Mouse (Mus musculus) CD4-positive, CD25-positive, alpha-beta regulatory T cell (primary cell): ENCODE data around the gene Myf5. TPM values are rescaled to one million over a fixed set of nuclear protein-coding genes. Genes with fewer than 3 reads are reported as not detected.

Experiments
- polyA plus RNA-seq: library from polyadenylated mRNA; unstranded; fragments of 100-300 nt; shearing (Covaris generic); gene quantifications from one replicate; pipeline ENCODE4 v1.2.1, GENCODE M21; 2017

The Myf5 gene
- not detected for polyA plus RNA-seq

GRCm38 (mm10) chr10:107485870-107486269, at the start of gene Myf5:
Gene Myf5, minus strand, starts transcription at chr10:107486134.

DNA sequence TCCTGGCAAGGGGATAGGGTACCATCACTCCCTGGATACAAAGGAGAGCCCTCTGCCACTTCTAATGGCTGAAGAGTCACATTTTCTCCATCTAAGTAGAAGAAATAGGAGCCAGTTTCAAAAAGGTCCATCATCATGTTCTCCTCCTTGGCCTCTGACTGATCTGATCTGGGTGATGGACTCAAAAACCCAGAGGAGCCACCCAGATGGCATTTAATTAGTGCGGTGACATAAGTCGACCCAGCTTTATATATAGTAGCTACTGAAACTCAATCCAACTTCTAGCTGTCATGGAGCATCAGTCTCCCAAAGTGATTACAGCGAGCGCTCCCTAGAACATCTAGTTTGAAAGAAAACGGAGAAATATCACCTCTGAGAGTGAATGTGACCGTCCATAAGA, 8.6 kb upstream of the Myf5 start, which contains the start of gene Myf6:
Gene Myf6, minus strand, starts transcription at position 170 of the 400 bp plus-strand sequence.

Other genes starting within 250 kb of the Myf5 start
- gene Lin7a, start 214.4 kb downstream of the Myf5 start, polyA plus RNA-seq: 0.22 TPM
- gene Myf6, start 8.6 kb upstream of the Myf5 start, polyA plus RNA-seq: not detected
- not detected for gene Ptprq, start 233.9 kb upstream of the Myf5 start, polyA plus RNA-seq